Mouse (Mus musculus) erythroblast, embryonic 14.5 days (primary cell): ENCODE measurements around the gene Slc6a3. TPM values are rescaled to one million over a fixed set of nuclear protein-coding genes. Genes with fewer than 3 reads are reported as not detected.
A peak's percentile ranks its signal among the peaks of the same experiment; 100 is the strongest.

ENCODE experiments used
- H3K27me3 ChIP-seq: 2 replicates; pipeline ENCODE4 v1.6.1; 2012; ENCODE audit warnings: inconsistent platforms; ENCODE audit not compliant: control insufficient read depth
- H3K36me3 ChIP-seq: 2 replicates; pipeline ENCODE4 v1.6.1; 2012; ENCODE audit warnings: mild to moderate bottlenecking, inconsistent platforms; ENCODE audit not compliant: control insufficient read depth
- H3K4me1 ChIP-seq: 2 replicates; pipeline ENCODE4 v1.6.1; 2012; ENCODE audit warnings: inconsistent platforms; ENCODE audit not compliant: control insufficient read depth
- H3K4me3 ChIP-seq: replicated peaks from 2 replicates; pipeline ENCODE3; 2012; ENCODE audit warnings: moderate library complexity, mild to moderate bottlenecking, inconsistent platforms
- H3K9me3 ChIP-seq: 2 replicates; pipeline ENCODE4 v1.6.1; 2012; ENCODE audit warnings: low read length, inconsistent platforms, mixed read lengths; ENCODE audit not compliant: control insufficient read depth
- GATA1 ChIP-seq: IDR thresholded peaks from 2 replicates; pipeline ENCODE4 v1.6.1; 2012; ENCODE audit warnings: low read length, inconsistent platforms, mixed read lengths
- TAL1 ChIP-seq: IDR thresholded peaks from 3 replicates; pipeline ENCODE4 v1.6.1; 2012; ENCODE audit warnings: low read length, inconsistent platforms, mixed read lengths
- polyA plus RNA-seq: library from polyadenylated mRNA; stranded (reverse); fragments of >175 nt; gene quantifications from 2 replicates; pipeline ENCODE4 v1.2.3, GENCODE M21; 2012

Slc6a3 gene
- polyA plus RNA-seq, 1 experiment: not detected

GRCm38 (mm10) chr13:73536824-73537223 lies 277 bp downstream of the Slc6a3 start:
- no peak for TF ChIP-seq GATA1
- TF ChIP-seq TAL1: no peak
- no peaks in the 10 kb centered on the region for H3K9me3 ChIP-seq
- H3K4me1 ChIP-seq: peaks cover 34% of the 10 kb centered on the region
- H3K27me3 ChIP-seq: peaks cover 61% of the 10 kb centered on the region
- peak overlapping the region; percentile 65 for H3K4me3 ChIP-seq
- no peaks in the 10 kb centered on the region for H3K36me3 ChIP-seq

GRCm38 (mm10) chr13:73564201-73564600 lies 27.7 kb downstream of the Slc6a3 start:
- Histone ChIP-seq H3K9me3 (no peaks in the 10 kb centered on the region), H3K36me3 (no peaks in the 10 kb centered on the region), H3K4me3 (no peak overlapping the region), H3K27me3 (no peaks in the 10 kb centered on the region; the same call in none of the 2 replicates), H3K4me1 (no peaks in the 10 kb centered on the region)
- no peak for TF ChIP-seq TAL1
- no peak for TF ChIP-seq GATA1

GRCm38 (mm10) chr13:73575051-73575450 lies 38.5 kb downstream of the Slc6a3 start:
- H3K36me3 ChIP-seq: no peaks in the 10 kb centered on the region
- TF ChIP-seq TAL1 (no peak), GATA1 (no peak)
- no peaks in the 10 kb centered on the region for H3K9me3 ChIP-seq
- H3K27me3 ChIP-seq: no peaks in the 10 kb centered on the region
- H3K4me1 ChIP-seq: no peaks in the 10 kb centered on the region
- no peak overlapping the region for H3K4me3 ChIP-seq

- H3K27me3 ChIP-seq: no peaks in the 10 kb centered on the region
- H3K36me3 ChIP-seq: no peaks in the 10 kb centered on the region
- TF ChIP-seq TAL1 (no peak), GATA1 (no peak)
- H3K4me1 ChIP-seq: no peaks in the 10 kb centered on the region
- no peak overlapping the region for H3K4me3 ChIP-seq
- H3K9me3 ChIP-seq: no peaks in the 10 kb centered on the region
These were observed 40.7 kb downstream of the Slc6a3 start for GRCm38 (mm10) chr13:73577277-73577676.

GRCm38 (mm10) chr13:73591488-73591887 lies 54.9 kb downstream of the Slc6a3 start:
- Histone ChIP-seq H3K27me3 (peaks cover 23% of the 10 kb centered on the region), H3K9me3 (no peaks in the 10 kb centered on the region), H3K36me3 (no peaks in the 10 kb centered on the region), H3K4me3 (no peak overlapping the region), H3K4me1 (no peaks in the 10 kb centered on the region)
- no peak for TF ChIP-seq GATA1
- TF ChIP-seq TAL1: no peak

GRCm38 (mm10) chr13:73592546-73592945 lies 56.0 kb downstream of the Slc6a3 start:
- no peaks in the 10 kb centered on the region for H3K4me1 ChIP-seq
- H3K9me3 ChIP-seq: no peaks in the 10 kb centered on the region
- no peak overlapping the region for H3K4me3 ChIP-seq
- TF ChIP-seq TAL1 (no peak), GATA1 (no peak)
- H3K27me3 ChIP-seq: peaks cover 32% of the 10 kb centered on the region
- no peaks in the 10 kb centered on the region for H3K36me3 ChIP-seq

GRCm38 (mm10) chr13:73596276-73596675 lies 59.7 kb downstream of the Slc6a3 start:
- Histone ChIP-seq H3K4me1 (no peaks in the 10 kb centered on the region), H3K4me3 (no peak overlapping the region)
- TF ChIP-seq GATA1 (no peak), TAL1 (no peak)

GRCm38 (mm10) chr13:73600217-73600616 lies 63.7 kb downstream of the Slc6a3 start:
- Histone ChIP-seq H3K4me3 (no peak overlapping the region), H3K27me3 (peaks cover 38% of the 10 kb centered on the region), H3K4me1 (peaks cover 24% of the 10 kb centered on the region), H3K36me3 (peaks cover 4% of the 10 kb centered on the region), H3K9me3 (no peaks in the 10 kb centered on the region)
- TF ChIP-seq TAL1 (no peak), GATA1 (no peak)

More at GRCm38 (mm10) chr13:73596276-73596675, 59.7 kb downstream of the Slc6a3 start:
- H3K27me3 ChIP-seq: peaks cover 46% of the 10 kb centered on the region
- H3K36me3 ChIP-seq: no peaks in the 10 kb centered on the region
- H3K9me3 ChIP-seq: no peaks in the 10 kb centered on the region

- H3K9me3 ChIP-seq: no peaks in the 10 kb centered on the region
- peaks cover 29% of the 10 kb centered on the region for H3K4me1 ChIP-seq
- H3K27me3 ChIP-seq: peaks cover 16% of the 10 kb centered on the region
- H3K4me3 ChIP-seq: peak overlapping the region; percentile 91
- peaks cover 33% of the 10 kb centered on the region for H3K36me3 ChIP-seq
- no peak for TF ChIP-seq GATA1
- TF ChIP-seq TAL1: no peak
These were observed 66.5 kb downstream of the Slc6a3 start for GRCm38 (mm10) chr13:73603046-73603445.
